Mouse (Mus musculus): ENCODE data around the gene Frmd8.

Gene Frmd8

GRCm38 (mm10) chr19:5806051-5806808 is 68.8 kb downstream of the Frmd8 start:
- peak; percentile 55 to 75 for DNase-seq

GRCm38 (mm10) chr19:5804371-5804899 is 70.6 kb downstream of the Frmd8 start:
- peak in 1 of 2 experiments; percentile 21 for DNase-seq

GRCm38 (mm10) chr19:5803881-5804279 is 71.2 kb downstream of the Frmd8 start:
- no peak for DNase-seq

GRCm38 (mm10) chr19:5803041-5803880 is 71.8 kb downstream of the Frmd8 start:
- peak; percentile 100 for DNase-seq

GRCm38 (mm10) chr19:5802787-5803040 is 72.4 kb downstream of the Frmd8 start:
- no peak for DNase-seq

- peak; percentile 97 for DNase-seq
Measured at GRCm38 (mm10) chr19:5802011-5802786, 72.9 kb downstream of the Frmd8 start.

- no peak for DNase-seq
Measured at GRCm38 (mm10) chr19:5801432-5801964, 73.6 kb downstream of the Frmd8 start.

- DNase-seq, result peak in 1 of 2 experiments; percentile 57
Measured at GRCm38 (mm10) chr19:5800632-5801431, 74.2 kb downstream of the Frmd8 start.

GRCm38 (mm10) chr19:5800350-5800631 is 74.8 kb downstream of the Frmd8 start:
- peak in 1 of 2 experiments; percentile 13 for DNase-seq
